Mouse (Mus musculus) natural killer cell, adult 2 months (primary cell): ENCODE data around the gene Adra2b.

Source experiments
- DNase-seq, 2 experiments: peaks; one replicate each; pipeline ENCODE4 v3.0.0; 2022; ENCODE audit warnings: low spot score in 2 of 2

Adra2b gene

DNA sequence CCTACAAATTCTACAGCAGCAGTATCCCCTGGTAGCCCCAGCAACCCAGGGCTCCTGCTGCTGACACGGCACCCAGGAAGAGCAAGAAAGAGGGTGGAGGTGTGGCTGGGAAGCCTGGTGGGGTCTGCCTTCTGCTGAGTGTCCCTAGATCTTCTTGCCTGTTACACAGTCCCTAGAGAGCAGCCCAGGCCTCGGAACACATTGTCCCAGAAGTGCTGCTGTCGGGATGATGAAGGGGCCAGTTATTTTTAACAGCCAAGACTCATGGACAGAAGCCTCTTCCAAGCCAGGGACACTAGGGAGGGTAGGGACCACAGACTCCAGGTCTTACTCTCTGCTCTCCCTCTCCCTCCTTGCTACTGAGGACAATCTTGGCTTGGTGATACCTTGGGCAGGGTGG, 16.2 kb downstream of the Adra2b start:
- no peak for DNase-seq

DNA sequence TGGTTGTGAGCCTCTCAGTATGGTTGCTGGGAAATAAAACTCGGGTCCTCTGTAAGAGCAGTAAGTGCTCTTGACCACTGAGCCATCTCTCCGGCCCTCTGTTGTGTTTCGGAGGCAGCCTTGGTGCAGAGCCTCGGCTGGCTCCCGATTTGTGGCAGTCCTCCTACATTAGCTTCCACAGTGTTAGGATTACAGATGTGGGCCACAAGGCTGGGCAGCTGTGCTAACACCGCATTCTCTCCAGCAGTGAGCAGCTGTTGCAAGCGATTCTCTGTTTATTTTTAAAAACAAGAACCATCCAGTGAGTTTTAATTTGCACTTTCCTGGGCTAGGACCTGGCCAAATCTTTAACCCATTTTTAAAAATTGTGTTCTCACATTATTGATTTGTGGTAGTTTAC, 20.9 kb downstream of the Adra2b start:
- DNase-seq: no peak

DNA sequence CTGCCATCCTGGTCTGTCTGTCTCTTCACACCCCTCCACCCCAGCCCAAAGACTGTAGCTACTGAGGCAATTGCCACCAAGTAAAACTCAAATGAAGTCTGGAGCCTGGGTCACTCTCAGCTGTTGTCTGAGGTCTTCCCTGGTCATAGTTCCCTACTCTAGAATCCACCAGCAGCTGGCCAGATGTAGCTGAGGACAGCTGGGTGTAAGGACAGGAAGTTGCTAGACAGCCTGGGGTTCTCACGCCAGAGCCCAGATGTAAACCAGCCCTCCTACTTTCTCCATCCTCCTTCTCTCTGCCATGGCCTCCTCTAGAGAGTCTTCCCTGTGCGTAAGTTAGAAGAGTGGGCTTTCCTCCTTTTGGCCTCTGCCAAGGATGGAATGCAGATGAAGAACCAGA, 24.5 kb downstream of the Adra2b start:
- DNase-seq: no peak

DNA sequence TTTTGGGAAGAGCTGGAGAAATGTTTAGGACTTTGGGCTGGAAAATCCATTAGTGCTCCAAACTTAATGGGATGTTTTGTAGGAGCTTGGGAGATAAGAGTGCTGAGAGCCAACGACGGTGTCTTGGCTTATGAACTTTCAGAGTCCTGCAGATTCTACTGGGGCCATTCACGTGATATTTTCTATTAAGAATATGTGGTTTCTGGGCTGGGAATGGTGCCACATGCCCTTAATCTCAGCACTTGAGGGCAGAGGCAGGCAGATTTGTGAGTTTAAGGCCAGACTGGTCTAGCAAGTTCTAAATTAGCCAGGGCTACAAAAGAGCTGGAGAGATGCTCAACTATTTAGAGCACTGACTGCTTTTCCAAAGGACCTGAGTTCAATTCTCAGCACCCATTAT, 27.3 kb downstream of the Adra2b start:
- DNase-seq: no peak

DNA sequence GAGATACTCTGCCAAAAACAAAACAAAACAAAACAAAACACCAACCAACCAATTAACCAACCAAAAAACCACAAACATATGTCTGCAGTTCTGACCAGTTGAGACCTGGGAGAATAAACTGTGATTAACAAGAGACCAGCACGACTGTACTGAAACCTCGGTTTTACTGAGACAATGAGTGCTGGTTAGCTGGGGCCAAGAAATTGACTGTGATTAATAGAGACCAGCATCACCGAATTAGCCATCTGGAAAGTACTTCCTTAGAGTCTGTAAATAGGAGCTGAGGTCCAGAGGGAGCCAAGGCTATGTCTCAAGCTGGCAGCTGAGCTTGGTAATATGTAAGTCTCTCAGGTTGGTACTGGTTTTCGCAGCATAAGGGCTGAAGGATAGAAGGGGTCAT, 27.8 kb downstream of the Adra2b start:
- DNase-seq: no peak

DNA sequence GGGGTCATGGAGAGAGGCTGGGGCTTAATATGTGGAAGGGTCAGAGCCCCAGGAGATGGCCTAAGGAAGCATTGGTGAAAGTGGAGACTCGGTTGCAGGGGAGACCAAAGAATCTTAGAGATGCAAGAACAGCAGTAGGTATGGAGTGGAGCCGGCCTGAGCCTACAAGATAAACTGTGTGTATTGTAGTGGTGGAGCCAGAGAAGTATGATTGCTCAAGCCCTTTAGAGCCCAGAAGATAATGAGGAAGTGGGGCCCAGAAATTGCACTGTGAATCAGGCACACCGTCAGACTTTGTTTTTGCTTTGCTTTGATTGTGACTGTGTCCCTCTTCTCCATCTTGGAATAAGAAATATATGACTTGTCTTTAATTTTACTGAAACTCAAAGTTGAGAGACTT, 28.3 kb downstream of the Adra2b start:
- no peak for DNase-seq

DNA sequence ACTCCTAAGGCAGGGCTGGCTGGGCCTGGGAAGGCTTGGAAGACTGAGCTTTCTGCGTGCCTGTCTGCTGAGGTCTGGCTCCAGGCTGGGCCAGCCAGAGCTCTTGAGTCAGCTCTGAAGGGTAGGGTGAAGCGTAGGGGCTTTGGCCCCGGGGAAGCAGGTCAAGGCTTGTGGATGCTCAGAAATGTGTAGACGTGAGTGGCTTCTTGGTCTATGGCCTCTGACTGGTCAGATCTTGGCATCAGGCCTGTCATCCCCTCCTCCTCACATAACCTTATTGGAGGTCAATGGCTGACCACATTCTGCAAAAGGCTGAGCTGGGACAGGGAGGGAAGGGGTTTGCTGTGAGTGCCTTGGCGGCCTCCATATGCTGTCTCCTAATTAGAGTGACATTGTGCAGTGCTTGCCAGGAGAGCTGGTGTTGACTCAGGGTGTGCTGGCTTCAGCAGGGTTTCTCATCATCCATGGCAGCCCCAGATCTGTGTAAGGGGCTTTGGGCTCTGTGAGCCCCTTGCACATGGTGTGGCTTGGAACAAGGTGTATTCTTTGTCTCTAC, 31.7 kb downstream of the Adra2b start:
- no peak for DNase-seq

DNA sequence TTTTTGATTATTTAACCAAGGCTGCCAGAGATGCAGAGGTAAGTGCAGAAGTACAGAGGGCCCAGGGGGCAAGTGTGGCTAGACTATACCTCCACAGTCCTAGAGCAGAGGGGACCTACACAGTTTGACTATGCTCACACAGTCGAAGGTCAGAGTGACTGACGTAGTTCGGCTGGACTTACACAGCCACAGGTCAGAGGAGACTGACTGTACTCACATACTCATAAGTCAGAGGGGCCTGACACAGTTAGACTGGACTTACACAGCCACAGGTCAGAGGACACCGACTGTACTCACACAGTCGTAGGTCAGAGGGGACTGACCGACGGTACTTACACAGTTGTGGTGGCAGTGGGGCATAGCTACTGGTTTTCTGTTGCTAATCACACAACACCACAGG, 35.7 kb downstream of the Adra2b start:
- DNase-seq: no peak

DNA sequence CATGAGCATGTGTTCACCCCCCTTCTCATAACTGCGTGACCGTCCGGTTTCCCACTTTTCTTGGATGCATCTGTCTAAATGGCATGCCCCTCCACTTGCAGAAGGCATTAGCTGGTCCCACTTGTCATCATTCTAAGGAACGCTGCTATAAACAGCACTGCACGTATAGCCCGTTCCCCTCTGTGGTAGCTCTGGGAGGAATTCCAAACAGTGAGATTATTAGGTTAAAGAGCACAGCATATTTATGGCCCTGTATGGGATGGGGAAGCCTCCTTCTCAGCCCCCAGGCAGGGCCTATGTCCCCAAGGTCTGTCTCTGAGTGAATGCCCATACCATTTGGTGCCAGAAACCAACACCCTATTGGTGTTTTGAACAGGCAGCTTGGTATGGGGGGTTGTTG, 48.1 kb downstream of the Adra2b start:
- no peak for DNase-seq

DNA sequence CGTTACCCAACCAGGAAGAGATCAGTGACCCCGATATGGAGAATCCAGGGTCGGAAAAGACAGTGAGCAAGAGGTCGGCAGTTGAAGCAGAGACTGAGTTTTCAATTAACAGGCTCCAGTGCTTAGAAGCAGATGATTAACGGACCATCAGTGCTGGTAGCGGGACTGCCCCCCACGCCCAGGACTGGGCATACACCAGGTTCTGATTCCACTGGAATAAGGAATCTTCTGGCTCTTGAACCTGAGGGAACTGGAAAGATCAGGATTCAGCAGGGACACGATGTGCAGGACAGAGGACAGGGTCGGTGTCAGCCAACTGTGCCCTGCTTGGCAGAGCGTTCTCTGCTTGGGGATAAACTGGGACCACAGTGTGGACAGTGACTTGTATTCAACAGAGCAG, 52.8 kb downstream of the Adra2b start:
- no peak for DNase-seq

DNA sequence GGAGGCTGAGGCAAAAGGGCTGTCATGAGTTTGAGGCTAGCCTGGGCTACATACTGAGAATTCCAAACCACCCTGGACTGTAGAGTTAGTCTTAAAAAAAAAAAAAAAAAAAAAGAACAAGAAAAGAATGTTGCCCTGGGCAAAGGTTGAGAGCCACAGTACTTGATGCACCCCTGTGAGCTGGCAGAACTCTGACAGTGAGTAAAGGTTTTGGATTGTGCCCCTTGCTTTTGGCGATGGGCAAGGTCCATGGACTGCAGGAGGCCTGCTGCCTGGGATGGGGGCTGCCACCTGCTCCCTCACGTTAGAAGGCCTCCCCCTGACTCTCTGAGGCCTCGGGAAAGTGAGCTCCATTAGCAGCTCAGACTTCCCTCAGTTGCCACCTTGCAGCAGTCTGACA, 53.7 kb downstream of the Adra2b start:
- no peak for DNase-seq
